Mouse (Mus musculus): ENCODE results near the gene Ing1. TPM values are rescaled to one million over a fixed set of nuclear protein-coding genes. Genes with fewer than 3 reads are reported as not detected.

The Ing1 gene
- polyA plus RNA-seq (2015; fragmentation: Nextera tagmentation; extraction: Ambion mirVana), result 38.0 and 39.9 TPM in 2 replicates

DNA sequence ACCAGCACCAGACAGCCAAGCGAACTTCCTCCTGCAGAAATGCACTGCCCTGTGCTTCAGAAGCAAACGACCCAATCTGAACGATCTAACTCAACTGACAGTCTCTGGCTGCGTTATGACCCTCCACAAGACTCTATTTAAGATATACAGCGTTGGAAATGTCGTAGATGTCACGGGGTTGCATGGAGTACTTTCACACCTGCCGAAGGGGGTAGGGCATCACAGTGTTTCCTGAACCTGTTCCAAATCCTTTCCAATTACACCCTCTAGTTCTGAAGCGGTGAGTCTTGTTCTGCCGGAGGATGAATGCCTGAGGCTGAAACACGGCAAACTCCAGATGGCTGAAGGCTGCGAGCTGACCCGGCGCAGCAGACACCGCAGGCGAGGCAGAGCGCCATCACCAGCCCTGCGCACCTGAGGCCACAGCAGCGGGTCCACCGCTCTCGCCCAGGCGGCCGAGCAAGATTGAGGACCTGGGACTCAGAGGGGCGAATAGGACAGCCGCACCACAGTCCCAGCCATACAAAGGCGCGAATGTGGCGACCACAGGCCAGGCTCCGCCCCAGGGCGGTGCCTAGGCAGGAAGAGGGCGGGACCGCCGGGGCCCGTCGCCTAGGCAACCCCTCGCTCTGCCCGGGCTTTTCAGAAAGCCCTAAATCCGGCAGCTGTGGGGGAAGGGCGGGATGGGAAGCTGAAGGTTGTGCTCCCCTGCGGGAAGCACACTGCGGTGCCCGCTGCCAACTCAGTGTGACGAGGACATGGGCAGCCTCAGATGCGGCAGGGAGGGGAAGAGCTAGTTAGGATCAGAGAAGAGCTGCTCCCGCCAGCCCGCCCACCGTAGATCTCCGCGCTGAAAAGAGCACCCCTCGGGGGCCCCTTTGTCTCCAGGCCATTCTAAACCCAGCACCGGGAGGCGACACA is at the start of gene Ing1:
Ing1 (plus strand) TSS at position 773 of the 921 bp plus-strand sequence.
- WGBS, result under 1% methylated on average over 52 of the region's 52 CpGs
- H3K9me3 ChIP-seq, result no peaks in the 10 kb centered on the region
- ATAC-seq (ENCODE audit: insufficient number of reproducible peaks, low FRiP score, low TSS enrichment, low read depth), result peak; percentile 75

DNA sequence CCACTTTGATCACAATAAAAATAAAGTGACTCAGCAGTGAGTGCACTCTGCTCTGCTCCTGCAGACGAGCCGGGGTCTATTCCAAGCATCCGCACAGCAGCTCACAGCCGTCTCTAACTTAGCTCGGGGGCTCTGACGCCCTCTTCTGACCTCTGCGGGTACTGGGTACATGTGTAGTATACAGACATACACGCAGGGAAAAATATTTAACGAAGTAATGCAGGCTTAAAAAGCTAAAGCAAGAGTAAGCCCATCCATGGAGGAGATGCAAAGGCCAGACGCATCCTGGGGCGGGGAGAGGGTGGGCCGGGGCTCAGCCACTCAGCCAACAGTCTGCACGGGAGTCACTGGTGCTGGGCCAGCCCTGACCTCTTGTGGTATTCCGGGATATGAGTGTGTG is 49.3 kb upstream of the Ing1 start:
- WGBS, result 84% methylated on average over 14 of the region's 14 CpGs
- no peaks in the 10 kb centered on the region for H3K27me3 ChIP-seq
- no peak overlapping the region for H3K27ac ChIP-seq
- no peak overlapping the region for H3K9ac ChIP-seq
- no peak overlapping the region for H3K4me3 ChIP-seq
- peaks cover 86% of the 10 kb centered on the region for H3K36me3 ChIP-seq
- H3K9me3 ChIP-seq, result no peaks in the 10 kb centered on the region
- no peaks in the 10 kb centered on the region for H3K4me1 ChIP-seq
- H3K4me2 ChIP-seq, result no peak overlapping the region
- ATAC-seq (ENCODE audit: insufficient number of reproducible peaks, low FRiP score, low TSS enrichment, low read depth), result no peak

More for the DNA sequence above, at the start of gene Ing1:
- H3K4me1 ChIP-seq, result peaks cover 22% of the 10 kb centered on the region
- H3K36me3 ChIP-seq, result no peaks in the 10 kb centered on the region
- H3K27me3 ChIP-seq, result no peaks in the 10 kb centered on the region
- peak within 1 kb of the TSS; percentile 83 for H3K4me2 ChIP-seq
- peak within 1 kb of the TSS; percentile 91 for H3K4me3 ChIP-seq
- peak within 1 kb of the TSS; percentile 82 for H3K9ac ChIP-seq
- peak within 1 kb of the TSS; percentile 100 for H3K27ac ChIP-seq

DNA sequence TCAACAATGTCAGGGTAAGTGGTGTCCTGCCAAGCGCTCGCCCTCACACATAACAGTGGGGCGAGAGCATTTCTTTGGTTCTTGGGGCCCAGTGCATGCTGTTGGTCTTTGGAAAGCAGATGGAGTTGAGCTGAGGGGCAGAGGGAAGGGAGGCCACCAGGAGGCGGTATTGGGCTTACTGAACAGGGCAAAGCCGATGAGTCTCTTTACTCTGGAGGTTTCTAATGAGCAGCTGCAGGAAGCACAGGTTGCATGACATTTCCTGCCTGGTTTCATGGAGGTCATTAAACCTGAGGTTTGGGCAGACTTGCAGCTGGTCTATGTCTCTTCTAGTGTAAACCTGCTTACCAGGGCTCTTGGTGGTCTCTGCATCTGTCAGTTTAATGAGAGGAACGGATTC is 48.6 kb upstream of the Ing1 start:
- Histone ChIP-seq H3K4me3 (no peak overlapping the region), H3K27me3 (no peaks in the 10 kb centered on the region), H3K9ac (no peak overlapping the region), H3K4me1 (no peaks in the 10 kb centered on the region), H3K4me2 (no peak overlapping the region), H3K9me3 (no peaks in the 10 kb centered on the region), H3K27ac (no peak overlapping the region), H3K36me3 (peaks cover 94% of the 10 kb centered on the region)
- 59% methylated on average over 6 of the region's 6 CpGs for WGBS
- no peak for ATAC-seq (ENCODE audit: insufficient number of reproducible peaks, low FRiP score, low TSS enrichment, low read depth)

DNA sequence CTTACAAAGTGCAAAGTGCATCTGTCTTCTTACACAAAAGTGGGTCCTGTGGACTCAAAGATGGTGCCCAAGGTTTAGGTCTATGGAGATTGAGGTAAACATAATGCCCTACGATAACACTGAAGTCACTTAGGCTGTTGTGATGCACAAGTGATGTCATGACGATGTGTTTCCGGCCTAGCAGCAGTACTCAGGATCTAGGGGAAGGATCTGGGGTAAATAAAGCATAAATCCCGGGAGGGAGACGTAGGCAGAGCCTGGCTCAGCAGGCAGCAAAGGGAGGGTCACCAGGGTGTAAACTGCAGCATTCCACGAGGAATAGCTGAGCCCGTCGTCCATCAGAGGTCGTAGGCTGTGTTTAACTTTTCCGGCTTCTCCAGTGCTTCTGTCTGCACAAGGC is 46.5 kb upstream of the Ing1 start:
- H3K9ac ChIP-seq, result no peak overlapping the region
- peaks cover 98% of the 10 kb centered on the region for H3K36me3 ChIP-seq
- 81% methylated on average over 10 of the region's 10 CpGs for WGBS
- no peak for ATAC-seq (ENCODE audit: insufficient number of reproducible peaks, low FRiP score, low TSS enrichment, low read depth)
- no peaks in the 10 kb centered on the region for H3K27me3 ChIP-seq
- no peak overlapping the region for H3K4me3 ChIP-seq
- no peaks in the 10 kb centered on the region for H3K4me1 ChIP-seq
- no peak overlapping the region for H3K4me2 ChIP-seq
- H3K27ac ChIP-seq, result no peak overlapping the region
- no peaks in the 10 kb centered on the region for H3K9me3 ChIP-seq

DNA sequence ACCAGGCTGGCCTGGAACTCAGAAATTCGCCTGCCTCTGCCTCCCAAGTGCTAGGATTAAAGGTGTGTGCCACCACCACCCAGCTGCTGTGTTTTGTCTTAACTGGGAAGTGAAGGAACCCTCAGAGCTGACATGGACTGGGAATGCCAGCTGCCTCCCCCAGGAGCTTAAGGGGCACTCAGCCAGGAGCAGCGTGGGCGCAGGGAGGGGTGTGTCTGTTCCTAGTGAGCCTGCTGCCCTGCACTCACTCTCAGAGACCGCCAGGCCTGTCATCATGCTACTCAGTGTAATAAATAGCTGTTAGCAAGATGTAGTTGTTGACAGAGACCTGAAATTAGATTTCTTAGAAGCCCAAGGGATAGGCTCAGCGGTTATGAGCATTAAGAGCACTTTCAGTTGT is 44.4 kb upstream of the Ing1 start:
- Histone ChIP-seq H3K9me3 (no peaks in the 10 kb centered on the region), H3K27ac (no peak overlapping the region), H3K4me2 (no peak overlapping the region), H3K9ac (no peak overlapping the region), H3K27me3 (no peaks in the 10 kb centered on the region), H3K36me3 (peaks cover 98% of the 10 kb centered on the region), H3K4me3 (no peak overlapping the region), H3K4me1 (no peaks in the 10 kb centered on the region)
- no peak for ATAC-seq (ENCODE audit: insufficient number of reproducible peaks, low FRiP score, low TSS enrichment, low read depth)
- 89% methylated on average over 5 of the region's 5 CpGs for WGBS

DNA sequence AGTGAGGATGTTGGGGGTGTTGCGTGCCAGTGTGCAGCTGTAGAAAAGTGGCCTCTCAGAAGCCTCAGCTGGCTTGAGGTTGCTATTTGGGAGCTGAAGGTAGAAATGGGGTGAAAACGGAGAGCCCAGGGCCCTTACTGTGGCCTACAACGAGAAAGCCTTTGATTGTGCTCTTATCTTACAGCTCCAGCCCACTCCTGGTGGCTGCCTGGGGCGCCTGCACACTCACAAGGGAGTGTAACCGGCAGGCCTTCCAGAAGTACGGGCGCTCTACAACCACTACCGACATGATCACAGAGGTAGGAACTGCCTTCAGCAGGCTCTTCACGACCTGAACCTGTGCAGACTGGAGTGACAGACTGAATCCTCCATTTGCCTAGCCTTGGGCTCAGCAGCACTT is 42.7 kb upstream of the Ing1 start:
- Histone ChIP-seq H3K4me1 (no peaks in the 10 kb centered on the region), H3K36me3 (peaks cover 98% of the 10 kb centered on the region), H3K27ac (no peak overlapping the region), H3K27me3 (no peaks in the 10 kb centered on the region), H3K9ac (no peak overlapping the region), H3K4me3 (no peak overlapping the region), H3K9me3 (no peaks in the 10 kb centered on the region), H3K4me2 (no peak overlapping the region)
- ATAC-seq (ENCODE audit: insufficient number of reproducible peaks, low FRiP score, low TSS enrichment, low read depth), result no peak
- 85% methylated on average over 9 of the region's 9 CpGs for WGBS

DNA sequence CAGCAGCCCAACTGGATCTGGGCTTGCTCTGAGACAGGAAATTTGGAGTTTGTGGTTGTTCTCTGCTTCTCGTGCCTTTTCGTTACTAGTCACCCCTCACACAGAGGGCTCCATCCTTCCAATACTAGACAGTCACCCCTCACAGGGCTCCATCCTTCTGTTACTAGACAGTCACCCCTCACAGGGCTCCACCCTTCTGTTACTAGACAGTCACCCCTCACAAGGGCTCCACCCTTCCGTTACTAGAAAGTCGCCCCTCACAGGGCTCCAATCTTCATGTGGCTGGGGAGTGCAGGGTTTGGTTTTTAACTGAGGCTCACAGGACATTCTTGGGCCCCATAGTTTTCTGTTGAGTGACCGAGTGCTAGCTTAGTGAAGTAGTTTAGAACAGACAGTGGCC is 42.1 kb upstream of the Ing1 start:
- Histone ChIP-seq H3K27ac (no peak overlapping the region), H3K4me3 (no peak overlapping the region), H3K4me1 (no peaks in the 10 kb centered on the region), H3K9ac (no peak overlapping the region), H3K9me3 (no peaks in the 10 kb centered on the region), H3K27me3 (no peaks in the 10 kb centered on the region), H3K4me2 (no peak overlapping the region), H3K36me3 (peaks cover 99% of the 10 kb centered on the region)
- no peak for ATAC-seq (ENCODE audit: insufficient number of reproducible peaks, low FRiP score, low TSS enrichment, low read depth)
- WGBS, result 91% methylated on average over 5 of the region's 5 CpGs

DNA sequence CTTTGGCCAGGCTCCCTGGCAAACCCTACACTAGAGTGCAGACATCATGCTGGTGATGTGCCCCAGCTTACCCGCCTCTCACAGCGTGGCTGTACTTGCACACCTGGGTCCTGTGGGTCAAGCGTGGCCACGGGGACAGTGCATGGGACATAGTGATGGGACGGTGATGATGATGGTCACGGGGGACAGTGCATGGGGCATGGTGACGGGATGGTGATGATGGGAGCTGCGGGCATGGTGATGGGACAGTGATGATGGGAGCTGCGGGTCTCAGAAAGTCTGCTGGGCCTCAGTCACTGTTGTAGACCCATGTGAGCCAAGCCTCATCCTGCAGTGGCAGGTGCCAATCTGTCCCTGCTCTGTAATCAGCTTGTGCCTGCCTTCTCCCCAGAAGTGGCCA is 39.1 kb upstream of the Ing1 start:
- H3K9ac ChIP-seq, result no peak overlapping the region
- ATAC-seq (ENCODE audit: insufficient number of reproducible peaks, low FRiP score, low TSS enrichment, low read depth), result no peak
- H3K9me3 ChIP-seq, result no peaks in the 10 kb centered on the region
- H3K4me3 ChIP-seq, result no peak overlapping the region
- H3K27me3 ChIP-seq, result no peaks in the 10 kb centered on the region
- H3K36me3 ChIP-seq, result peaks cover 92% of the 10 kb centered on the region
- no peak overlapping the region for H3K4me2 ChIP-seq
- H3K4me1 ChIP-seq, result no peaks in the 10 kb centered on the region
- WGBS, result 91% methylated on average over 9 of the region's 9 CpGs
- H3K27ac ChIP-seq, result no peak overlapping the region

DNA sequence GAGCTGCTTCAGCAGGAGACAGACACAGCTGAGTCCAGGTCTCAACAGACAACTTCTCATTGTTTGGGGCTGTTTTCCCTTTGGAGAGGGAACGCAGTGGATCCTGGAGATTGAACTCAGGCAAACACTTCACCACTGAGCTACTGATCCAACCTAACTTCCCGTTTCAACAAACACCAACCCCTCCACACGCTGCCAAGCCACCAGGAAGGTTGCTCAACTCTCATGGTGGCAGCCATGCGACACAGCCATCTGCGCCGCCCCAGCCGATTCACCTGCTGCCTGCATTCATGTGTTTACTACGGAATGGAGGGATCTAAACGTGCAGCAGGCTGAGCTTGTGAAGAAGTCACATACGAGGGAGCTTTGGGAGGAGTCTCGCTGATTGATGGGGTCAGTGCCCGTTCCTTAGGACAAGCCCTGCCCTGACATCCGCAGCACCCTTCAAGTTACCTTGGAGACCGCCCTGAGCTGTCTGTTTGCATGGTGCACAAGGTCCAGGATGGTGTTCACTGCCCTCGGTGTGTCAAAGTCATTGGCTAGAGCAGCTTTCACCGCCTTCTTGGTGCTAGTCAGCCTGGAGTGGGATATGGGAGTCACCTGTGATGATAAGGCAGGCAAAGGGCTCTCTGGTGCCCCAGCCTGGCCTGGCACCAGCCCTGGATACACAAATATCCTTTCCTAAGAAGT is 37.9 kb upstream of the Ing1 start:
- H3K27me3 ChIP-seq, result no peaks in the 10 kb centered on the region
- no peak overlapping the region for H3K27ac ChIP-seq
- no peak for ATAC-seq (ENCODE audit: insufficient number of reproducible peaks, low FRiP score, low TSS enrichment, low read depth)
- H3K9ac ChIP-seq, result no peak overlapping the region
- 86% methylated on average over 16 of the region's 16 CpGs for WGBS
- no peaks in the 10 kb centered on the region for H3K4me1 ChIP-seq
- H3K4me2 ChIP-seq, result no peak overlapping the region
- no peaks in the 10 kb centered on the region for H3K9me3 ChIP-seq
- peaks cover 91% of the 10 kb centered on the region for H3K36me3 ChIP-seq
- no peak overlapping the region for H3K4me3 ChIP-seq

DNA sequence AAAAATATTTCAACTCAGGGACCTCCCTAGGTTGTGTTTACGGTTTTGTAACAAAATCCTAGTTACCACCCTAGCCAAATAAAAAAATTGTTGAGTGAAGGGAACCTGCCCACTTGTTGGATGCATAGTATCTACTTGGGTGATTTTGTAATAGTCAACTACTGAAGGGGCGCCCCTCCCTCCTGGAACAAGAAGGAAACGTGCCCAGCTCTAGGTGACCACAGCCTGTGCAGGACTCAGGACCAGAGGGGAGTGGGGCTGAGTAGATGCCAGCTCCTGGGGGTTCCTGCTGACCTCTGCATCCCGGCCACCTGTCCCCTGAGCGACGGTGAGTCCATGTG is 37.3 kb upstream of the Ing1 start:
- no peak overlapping the region for H3K4me3 ChIP-seq
- no peak for ATAC-seq (ENCODE audit: insufficient number of reproducible peaks, low FRiP score, low TSS enrichment, low read depth)
- WGBS, result 85% methylated on average over 6 of the region's 6 CpGs
- H3K27ac ChIP-seq, result no peak overlapping the region
- no peak overlapping the region for H3K4me2 ChIP-seq
- no peaks in the 10 kb centered on the region for H3K27me3 ChIP-seq
- H3K9ac ChIP-seq, result no peak overlapping the region
- no peaks in the 10 kb centered on the region for H3K4me1 ChIP-seq
- no peaks in the 10 kb centered on the region for H3K9me3 ChIP-seq
- peaks cover 86% of the 10 kb centered on the region for H3K36me3 ChIP-seq

DNA sequence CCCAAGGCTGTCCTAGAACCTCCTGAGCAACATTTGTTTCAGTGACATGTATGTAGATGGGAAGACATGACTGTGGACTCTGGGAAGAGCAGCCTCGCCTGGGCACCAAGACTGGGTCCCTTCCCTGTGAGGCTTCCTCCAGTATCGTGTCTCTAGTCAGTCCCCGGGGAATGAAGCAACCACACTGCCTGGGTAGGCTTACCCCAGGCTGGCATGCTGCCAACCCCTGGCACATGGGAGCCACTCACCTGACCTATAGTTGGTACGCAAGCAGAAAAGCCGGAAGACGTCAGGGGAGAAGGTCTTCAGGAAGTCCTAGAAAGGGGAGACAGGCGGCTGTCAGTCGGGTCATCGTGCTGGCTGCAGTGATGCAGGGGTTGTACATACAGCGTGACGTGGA is 36.7 kb upstream of the Ing1 start:
- no peaks in the 10 kb centered on the region for H3K4me1 ChIP-seq
- no peak overlapping the region for H3K27ac ChIP-seq

DNA sequence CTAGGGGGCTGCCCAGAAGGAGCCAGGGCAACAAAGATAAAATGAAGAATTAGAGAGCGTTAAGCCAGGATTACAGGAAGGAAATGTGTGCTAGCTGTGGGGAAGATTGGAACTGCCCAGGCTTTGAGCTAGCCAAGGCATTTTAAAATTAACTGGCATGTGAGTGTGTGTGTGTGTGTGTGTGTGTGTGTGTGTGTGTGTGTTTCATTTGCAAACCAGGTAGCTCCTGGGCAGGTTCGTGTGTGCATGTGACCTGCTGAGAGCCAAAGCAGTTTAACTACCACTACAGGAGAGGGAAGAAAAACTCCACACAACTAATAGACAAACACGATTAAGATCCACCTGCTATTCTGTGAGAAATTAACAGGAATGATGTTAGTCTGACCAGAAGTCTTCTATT is 32.0 kb upstream of the Ing1 start:
- Histone ChIP-seq H3K36me3 (peaks cover 53% of the 10 kb centered on the region), H3K4me3 (no peak overlapping the region), H3K27me3 (no peaks in the 10 kb centered on the region), H3K4me1 (no peaks in the 10 kb centered on the region), H3K9me3 (no peaks in the 10 kb centered on the region), H3K27ac (no peak overlapping the region), H3K9ac (no peak overlapping the region), H3K4me2 (no peak overlapping the region)
- 84% methylated on average over 3 of the region's 3 CpGs for WGBS
- ATAC-seq (ENCODE audit: insufficient number of reproducible peaks, low FRiP score, low TSS enrichment, low read depth), result no peak

More for the DNA sequence above, 36.7 kb upstream of the Ing1 start:
- no peak overlapping the region for H3K4me2 ChIP-seq
- H3K36me3 ChIP-seq, result peaks cover 80% of the 10 kb centered on the region
- H3K9ac ChIP-seq, result no peak overlapping the region
- H3K4me3 ChIP-seq, result no peak overlapping the region
- no peaks in the 10 kb centered on the region for H3K27me3 ChIP-seq
- no peak for ATAC-seq (ENCODE audit: insufficient number of reproducible peaks, low FRiP score, low TSS enrichment, low read depth)
- no peaks in the 10 kb centered on the region for H3K9me3 ChIP-seq
- WGBS, result 86% methylated on average over 11 of the region's 11 CpGs

Data from limb, embryonic 15.5 days (tissue).